Mouse (Mus musculus): ENCODE data around the gene Vps9d1. TPM values are rescaled to one million over a fixed set of nuclear protein-coding genes. Genes with fewer than 3 reads are reported as not detected.

Vps9d1 gene
- 33.3 to 38.8 TPM (median 36.4 TPM) in 4 replicates for total RNA-seq (2023)

GRCm38 (mm10) chr8:123254099-123254885 is at the start of gene Vps9d1, which contains the start of gene Zfp276:
Vps9d1 (minus strand) TSS chr8:123254348.
Zfp276 (plus strand) TSS chr8:123254195.

GRCm38 (mm10) chr8:123235520-123236497 is 18.3 kb downstream of the Vps9d1 start, which contains the start of gene Spata2l:
Spata2l (minus strand) TSS chr8:123236233.

GRCm38 (mm10) chr8:123224278-123225266 is 29.6 kb downstream of the Vps9d1 start, which contains the start of gene Cdk10:
Cdk10 (plus strand) TSS chr8:123224842.

GRCm38 (mm10) chr8:123212321-123213117 is 41.6 kb downstream of the Vps9d1 start, which contains the start of the genes Chmp1a and Spata33:
Chmp1a (minus strand) TSS chr8:123212763.
Spata33 (plus strand) TSS chr8:123212832.

Other genes starting within 250 kb of the Vps9d1 start
- gene Ankrd11, start 212.1 kb downstream of the Vps9d1 start, total RNA-seq (2023) = 257 to 289 TPM (median 276 TPM) in 4 replicates
- gene Spg7, start 191.4 kb downstream of the Vps9d1 start, total RNA-seq (2023) = 62.7 to 73.6 TPM (median 65.2 TPM) in 4 replicates
- gene Rpl13, start 152.0 kb downstream of the Vps9d1 start, total RNA-seq (2023) = 1,438 to 1,564 TPM (median 1,556 TPM) in 4 replicates
- not detected in 4 replicates for gene Cpne7, start 137.0 kb downstream of the Vps9d1 start, total RNA-seq (2023)
- gene Sult5a1, start 96.0 kb downstream of the Vps9d1 start, total RNA-seq (2023) = not detected in 4 replicates
- not detected in 4 replicates for gene Dpep1, start 68.1 kb downstream of the Vps9d1 start, total RNA-seq (2023)
- gene Chmp1a, start 41.6 kb downstream of the Vps9d1 start, total RNA-seq (2023) = 61.9 to 67.8 TPM (median 65.2 TPM) in 4 replicates
- 0.18 to 0.56 TPM in 2 of 4 replicates, not detected in the others for gene Spata33, start 41.5 kb downstream of the Vps9d1 start, total RNA-seq (2023)
- 57.4 to 62.6 TPM (median 58.3 TPM) in 4 replicates for gene Cdk10, start 29.5 kb downstream of the Vps9d1 start, total RNA-seq (2023)
- gene Spata2l, start 18.1 kb downstream of the Vps9d1 start, total RNA-seq (2023) = 11.2 to 13.8 TPM (median 13.3 TPM) in 4 replicates
- 29.7 to 38.3 TPM (median 32.5 TPM) in 4 replicates for gene Zfp276, start 153 bp downstream of the Vps9d1 start, total RNA-seq (2023)
- gene Fanca, start 64.2 kb upstream of the Vps9d1 start, total RNA-seq (2023) = 85.7 to 89.4 TPM (median 85.9 TPM) in 4 replicates
- not detected in 4 replicates for gene Spire2, start 78.4 kb upstream of the Vps9d1 start, total RNA-seq (2023)
- 258 to 306 TPM (median 267 TPM) in 4 replicates for gene Tcf25, start 119.4 kb upstream of the Vps9d1 start, total RNA-seq (2023)
- gene Mc1r, start 152.8 kb upstream of the Vps9d1 start, total RNA-seq (2023) = 0.14 to 0.21 TPM in 2 of 4 replicates, not detected in the others
- 0.38 to 2.1 TPM (median 0.61 TPM) in 3 of 4 replicates, not detected in the other for gene Tubb3, start 157.1 kb upstream of the Vps9d1 start, total RNA-seq (2023)
- 9.5 to 13.4 TPM (median 12.7 TPM) in 4 replicates for gene Def8, start 169.2 kb upstream of the Vps9d1 start, total RNA-seq (2023)
- 45.5 to 55.1 TPM (median 51.3 TPM) in 4 replicates for gene Afg3l1, start 223.6 kb upstream of the Vps9d1 start, total RNA-seq (2023)